Mouse (Mus musculus): ENCODE data around the gene Hs3st2. TPM values are rescaled to one million over a fixed set of nuclear protein-coding genes. Genes with fewer than 3 reads are reported as not detected.

Gene Hs3st2
- polyA plus RNA-seq, 1 experiment from 2014 or later = 1.6 TPM

- no peaks in the 10 kb centered on the region for H3K27me3 ChIP-seq (ENCODE audit: control insufficient read depth, insufficient read depth, low read length)
- H3K4me1 ChIP-seq (ENCODE audit: control insufficient read depth, insufficient read depth, low read length) = no peaks in the 10 kb centered on the region
- no peaks in the 10 kb centered on the region for H3K36me3 ChIP-seq (ENCODE audit: control insufficient read depth, insufficient read depth, low read length)
- H3K27ac ChIP-seq (ENCODE audit: low read length) = no peak overlapping the region
- no peak overlapping the region for H3K4me3 ChIP-seq (replicated peaks; ENCODE audit: low read length)
- H3K4me2 ChIP-seq (ENCODE audit: low read depth, low read length) = no peak overlapping the region
- H3K9ac ChIP-seq (ENCODE audit: low read length) = no peak overlapping the region
- ATAC-seq (ENCODE audit: insufficient read depth, low FRiP score) = no peak
- no peaks in the 10 kb centered on the region for H3K9me3 ChIP-seq (replicated peaks; ENCODE audit: control insufficient read depth, low read length)
- 78% methylated on average over 3 of the region's 3 CpGs for WGBS
Observed at GRCm38 (mm10) chr7:121517165-121517591, 125.5 kb downstream of the Hs3st2 start.

- Histone ChIP-seq H3K36me3 (ENCODE audit: control insufficient read depth, insufficient read depth, low read length) (no peaks in the 10 kb centered on the region), H3K4me3 (replicated peaks; ENCODE audit: low read length) (no peak overlapping the region), H3K27me3 (ENCODE audit: control insufficient read depth, insufficient read depth, low read length) (no peaks in the 10 kb centered on the region), H3K9me3 (replicated peaks; ENCODE audit: control insufficient read depth, low read length) (no peaks in the 10 kb centered on the region), H3K27ac (ENCODE audit: low read length) (no peak overlapping the region), H3K9ac (ENCODE audit: low read length) (no peak overlapping the region), H3K4me2 (ENCODE audit: low read depth, low read length) (no peak overlapping the region), H3K4me1 (ENCODE audit: control insufficient read depth, insufficient read depth, low read length) (no peaks in the 10 kb centered on the region)
- 86% methylated on average over 3 of the region's 3 CpGs for WGBS
- no peak for ATAC-seq (ENCODE audit: insufficient read depth, low FRiP score)
Observed at GRCm38 (mm10) chr7:121522125-121522524, 130.5 kb downstream of the Hs3st2 start.

GRCm38 (mm10) chr7:121529023-121529422, 137.4 kb downstream of the Hs3st2 start:
- H3K36me3 ChIP-seq (ENCODE audit: control insufficient read depth, insufficient read depth, low read length) = no peaks in the 10 kb centered on the region
- H3K4me1 ChIP-seq (ENCODE audit: control insufficient read depth, insufficient read depth, low read length) = no peaks in the 10 kb centered on the region
- H3K9ac ChIP-seq (ENCODE audit: low read length) = no peak overlapping the region
- H3K27me3 ChIP-seq (ENCODE audit: control insufficient read depth, insufficient read depth, low read length) = no peaks in the 10 kb centered on the region
- ATAC-seq (ENCODE audit: insufficient read depth, low FRiP score) = no peak
- no peaks in the 10 kb centered on the region for H3K9me3 ChIP-seq (replicated peaks; ENCODE audit: control insufficient read depth, low read length)
- no peak overlapping the region for H3K4me2 ChIP-seq (ENCODE audit: low read depth, low read length)
- H3K27ac ChIP-seq (ENCODE audit: low read length) = no peak overlapping the region
- 75% methylated on average over 2 of the region's 2 CpGs for WGBS
- no peak overlapping the region for H3K4me3 ChIP-seq (replicated peaks; ENCODE audit: low read length)

DNA sequence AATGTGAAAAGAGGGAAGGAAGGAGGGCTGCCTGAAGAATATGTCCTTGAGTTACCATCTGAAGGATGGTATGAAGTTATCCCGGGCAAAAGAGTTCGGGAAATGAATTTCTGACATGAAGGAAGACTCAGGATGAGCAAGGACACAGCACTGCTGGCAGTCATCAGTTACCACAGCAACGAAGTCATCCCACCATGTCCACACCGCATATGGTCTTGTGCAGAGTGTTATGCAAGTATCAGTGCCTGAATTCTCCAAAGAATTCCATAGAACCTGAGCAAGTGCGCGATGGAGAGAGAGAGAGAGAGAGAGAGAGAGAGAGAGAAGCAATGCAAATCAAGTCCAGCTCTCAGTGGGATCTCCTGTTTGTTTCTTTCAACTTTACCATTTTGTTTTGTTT, 142.0 kb downstream of the Hs3st2 start:
- WGBS = 88% methylated on average over 6 of the region's 6 CpGs
- H3K4me2 ChIP-seq (ENCODE audit: low read depth, low read length) = no peak overlapping the region

GRCm38 (mm10) chr7:121534386-121534785, 142.7 kb downstream of the Hs3st2 start:
- WGBS = 80% methylated on average over 7 of the region's 7 CpGs
- Histone ChIP-seq H3K4me2 (ENCODE audit: low read depth, low read length) (no peak overlapping the region), H3K36me3 (ENCODE audit: control insufficient read depth, insufficient read depth, low read length) (no peaks in the 10 kb centered on the region), H3K4me1 (ENCODE audit: control insufficient read depth, insufficient read depth, low read length) (no peaks in the 10 kb centered on the region), H3K27ac (ENCODE audit: low read length) (no peak overlapping the region), H3K9me3 (replicated peaks; ENCODE audit: control insufficient read depth, low read length) (no peaks in the 10 kb centered on the region), H3K9ac (ENCODE audit: low read length) (no peak overlapping the region), H3K4me3 (replicated peaks; ENCODE audit: low read length) (no peak overlapping the region), H3K27me3 (ENCODE audit: control insufficient read depth, insufficient read depth, low read length) (no peaks in the 10 kb centered on the region)
- ATAC-seq (ENCODE audit: insufficient read depth, low FRiP score) = no peak

More for the DNA sequence above, 142.0 kb downstream of the Hs3st2 start:
- Histone ChIP-seq H3K9ac (ENCODE audit: low read length) (no peak overlapping the region), H3K27me3 (ENCODE audit: control insufficient read depth, insufficient read depth, low read length) (no peaks in the 10 kb centered on the region), H3K4me1 (ENCODE audit: control insufficient read depth, insufficient read depth, low read length) (no peaks in the 10 kb centered on the region), H3K36me3 (ENCODE audit: control insufficient read depth, insufficient read depth, low read length) (no peaks in the 10 kb centered on the region), H3K27ac (ENCODE audit: low read length) (no peak overlapping the region), H3K9me3 (replicated peaks; ENCODE audit: control insufficient read depth, low read length) (no peaks in the 10 kb centered on the region), H3K4me3 (replicated peaks; ENCODE audit: low read length) (no peak overlapping the region)
- no peak for ATAC-seq (ENCODE audit: insufficient read depth, low FRiP score)

DNA sequence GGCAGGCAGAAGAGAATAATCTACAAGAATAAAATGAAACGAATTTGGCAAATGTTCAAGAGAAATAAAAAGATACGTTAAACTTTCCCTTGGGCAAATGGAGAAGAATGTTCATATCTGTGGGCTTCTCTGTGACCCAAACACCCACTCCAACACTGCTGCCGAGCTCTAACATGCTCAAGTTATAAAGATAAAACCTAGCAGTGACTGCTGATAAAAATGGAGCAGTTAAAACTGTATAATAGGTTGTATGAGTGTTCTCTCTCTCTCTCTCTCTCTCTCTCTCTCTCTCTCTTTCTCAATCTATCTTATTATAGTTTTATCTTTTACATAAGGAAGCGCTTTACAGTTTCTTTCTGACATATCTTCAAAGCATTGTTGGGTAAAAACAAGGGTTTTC, 144.3 kb downstream of the Hs3st2 start:
- WGBS = 56% methylated on average over 4 of the region's 4 CpGs
- Histone ChIP-seq H3K4me1 (ENCODE audit: control insufficient read depth, insufficient read depth, low read length) (no peaks in the 10 kb centered on the region), H3K27ac (ENCODE audit: low read length) (no peak overlapping the region), H3K4me2 (ENCODE audit: low read depth, low read length) (no peak overlapping the region), H3K27me3 (ENCODE audit: control insufficient read depth, insufficient read depth, low read length) (no peaks in the 10 kb centered on the region), H3K9me3 (replicated peaks; ENCODE audit: control insufficient read depth, low read length) (no peaks in the 10 kb centered on the region), H3K4me3 (replicated peaks; ENCODE audit: low read length) (no peak overlapping the region), H3K9ac (ENCODE audit: low read length) (no peak overlapping the region), H3K36me3 (ENCODE audit: control insufficient read depth, insufficient read depth, low read length) (no peaks in the 10 kb centered on the region)
- no peak for ATAC-seq (ENCODE audit: insufficient read depth, low FRiP score)

DNA sequence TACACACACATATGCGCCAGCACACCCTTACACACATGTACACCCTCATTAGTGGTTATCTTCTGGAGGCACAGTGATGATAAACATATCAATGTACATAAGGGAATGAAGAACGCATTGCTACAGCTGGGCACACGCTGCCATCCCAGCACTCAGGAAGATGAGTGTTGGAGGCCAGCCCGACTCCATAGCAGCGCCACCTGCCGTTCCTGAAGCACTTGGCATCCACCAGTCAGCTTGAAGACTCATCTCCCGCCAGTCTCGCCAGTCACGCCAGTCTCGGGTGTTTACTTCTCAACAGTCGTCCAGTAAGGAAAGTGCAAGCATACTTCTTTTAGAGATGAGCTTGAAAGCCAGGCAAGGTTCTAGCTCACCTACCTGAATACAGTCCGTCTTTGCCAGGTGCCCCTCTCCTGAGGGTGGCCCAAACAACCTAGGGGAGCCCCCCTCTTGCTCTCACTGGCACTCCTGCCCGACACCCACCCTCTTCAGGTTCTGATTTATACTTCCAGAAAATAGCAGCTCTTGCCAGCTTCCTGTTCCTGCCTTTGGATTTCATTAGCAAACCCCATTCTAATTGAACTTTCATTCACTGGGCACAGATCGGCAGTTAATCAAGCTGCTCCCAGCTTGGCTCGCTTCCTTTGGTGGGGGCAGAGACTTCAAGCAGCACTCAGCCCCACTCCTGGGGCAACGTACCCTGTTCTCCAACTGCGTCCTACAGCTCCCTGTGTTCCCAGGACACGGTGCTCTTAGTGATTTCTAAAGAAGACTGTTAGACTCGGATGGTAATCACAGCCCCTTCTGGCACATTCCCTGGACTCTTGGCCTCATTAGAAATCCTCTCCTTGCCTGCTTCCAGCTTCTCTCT, 148.0 kb downstream of the Hs3st2 start:
- H3K4me3 ChIP-seq (replicated peaks; ENCODE audit: low read length) = no peak overlapping the region
- no peaks in the 10 kb centered on the region for H3K9me3 ChIP-seq (replicated peaks; ENCODE audit: control insufficient read depth, low read length)
- H3K27me3 ChIP-seq (ENCODE audit: control insufficient read depth, insufficient read depth, low read length) = no peaks in the 10 kb centered on the region
- ATAC-seq (ENCODE audit: insufficient read depth, low FRiP score) = no peak
- H3K4me2 ChIP-seq (ENCODE audit: low read depth, low read length) = no peak overlapping the region
- H3K36me3 ChIP-seq (ENCODE audit: control insufficient read depth, insufficient read depth, low read length) = no peaks in the 10 kb centered on the region
- H3K27ac ChIP-seq (ENCODE audit: low read length) = no peak overlapping the region
- WGBS = 45% methylated on average over 19 of the region's 19 CpGs
- H3K9ac ChIP-seq (ENCODE audit: low read length) = no peak overlapping the region
- H3K4me1 ChIP-seq (ENCODE audit: control insufficient read depth, insufficient read depth, low read length) = no peaks in the 10 kb centered on the region

GRCm38 (mm10) chr7:121542458-121542857, 150.8 kb downstream of the Hs3st2 start:
- no peaks in the 10 kb centered on the region for H3K36me3 ChIP-seq (ENCODE audit: control insufficient read depth, insufficient read depth, low read length)
- WGBS = 31% methylated on average over 2 of the region's 2 CpGs

GRCm38 (mm10) chr7:121549329-121550022, 157.8 kb downstream of the Hs3st2 start:
- Histone ChIP-seq H3K4me3 (replicated peaks; ENCODE audit: low read length) (no peak overlapping the region), H3K4me2 (ENCODE audit: low read depth, low read length) (no peak overlapping the region), H3K9me3 (replicated peaks; ENCODE audit: control insufficient read depth, low read length) (no peaks in the 10 kb centered on the region), H3K27me3 (ENCODE audit: control insufficient read depth, insufficient read depth, low read length) (no peaks in the 10 kb centered on the region), H3K4me1 (ENCODE audit: control insufficient read depth, insufficient read depth, low read length) (no peaks in the 10 kb centered on the region), H3K36me3 (ENCODE audit: control insufficient read depth, insufficient read depth, low read length) (no peaks in the 10 kb centered on the region), H3K27ac (ENCODE audit: low read length) (no peak overlapping the region), H3K9ac (ENCODE audit: low read length) (no peak overlapping the region)
- 80% methylated on average over 18 of the region's 18 CpGs for WGBS
- ATAC-seq (ENCODE audit: insufficient read depth, low FRiP score) = no peak

More at GRCm38 (mm10) chr7:121542458-121542857, 150.8 kb downstream of the Hs3st2 start:
- Histone ChIP-seq H3K27ac (ENCODE audit: low read length) (no peak overlapping the region), H3K27me3 (ENCODE audit: control insufficient read depth, insufficient read depth, low read length) (no peaks in the 10 kb centered on the region), H3K4me1 (ENCODE audit: control insufficient read depth, insufficient read depth, low read length) (no peaks in the 10 kb centered on the region), H3K4me2 (ENCODE audit: low read depth, low read length) (no peak overlapping the region), H3K9ac (ENCODE audit: low read length) (no peak overlapping the region), H3K9me3 (replicated peaks; ENCODE audit: control insufficient read depth, low read length) (no peaks in the 10 kb centered on the region), H3K4me3 (replicated peaks; ENCODE audit: low read length) (no peak overlapping the region)
- no peak for ATAC-seq (ENCODE audit: insufficient read depth, low FRiP score)

All from stomach, embryonic 16.5 days (tissue).